Mouse (Mus musculus) urinary bladder, adult 2 months (tissue): ENCODE measurements around the gene Vmn1r62. TPM values are rescaled to one million over a fixed set of nuclear protein-coding genes. Genes with fewer than 3 reads are reported as not detected.
"Not testable (repeated sequence)": the region's sequence is repeated elsewhere in the genome, so short reads cannot be mapped to it uniquely, and the experiment has no call there.

Source experiments
- DNase-seq: peaks from one replicate; pipeline ENCODE4 v3.0.0; 2022; ENCODE audit warnings: low spot score
- polyA plus RNA-seq: library from polyadenylated mRNA; depleted of rRNA; stranded (reverse); fragments of >200 nt; gene quantifications from 2 replicates; pipeline ENCODE4 v1.2.3, GENCODE M21; 2012; rRNA removed

Gene Vmn1r62
- not detected in 2 replicates for polyA plus RNA-seq

DNA sequence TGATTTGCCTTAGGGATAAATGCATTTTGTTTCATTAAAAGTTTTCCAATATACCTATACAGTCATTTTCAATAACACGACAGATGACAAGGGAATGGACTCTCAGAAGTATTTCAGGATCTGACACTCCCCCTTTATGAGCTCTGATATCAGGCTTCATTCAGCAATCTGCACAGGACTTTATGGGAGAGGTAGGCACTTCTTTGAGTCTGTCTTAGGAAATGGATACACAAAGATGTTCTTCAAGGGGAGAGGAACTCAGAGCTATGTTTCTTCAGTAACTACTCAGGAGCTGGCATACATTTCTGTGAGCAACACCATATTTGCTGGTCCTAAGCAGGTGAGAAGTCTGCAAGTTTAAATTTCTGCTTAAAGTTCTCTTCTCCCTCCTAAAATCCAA is at the start of gene Vmn1r62:
TSS of gene Vmn1r62 (plus strand) at position 301 of the 400 bp plus-strand sequence.
- not testable (repeated sequence) for DNase-seq

Other genes with a start within 250 kb of the Vmn1r62 start
- not detected in 2 replicates for gene Vmn1r59, start 216.9 kb upstream of the Vmn1r62 start, polyA plus RNA-seq
- gene Vmn2r28, start 179.7 kb upstream of the Vmn1r62 start, polyA plus RNA-seq, result not detected in 2 replicates
- not detected in 2 replicates for gene Vmn1r60, start 126.3 kb upstream of the Vmn1r62 start, polyA plus RNA-seq
- gene Vmn1r61, start 60.3 kb upstream of the Vmn1r62 start, polyA plus RNA-seq, result not detected in 2 replicates
- gene Vmn1r63, start 131.8 kb downstream of the Vmn1r62 start, polyA plus RNA-seq, result not detected in 2 replicates
- gene Vmn1r64, start 210.9 kb downstream of the Vmn1r62 start, polyA plus RNA-seq, result not detected in 2 replicates